Mouse (Mus musculus) right cerebral cortex, adult 18-20 months (tissue): ENCODE results near the gene Zfp110.

Experiments used
- DNase-seq: peaks from one replicate; pipeline ENCODE4 v3.0.0; 2022; ENCODE audit warnings: mixed read lengths

Zfp110 gene

DNA sequence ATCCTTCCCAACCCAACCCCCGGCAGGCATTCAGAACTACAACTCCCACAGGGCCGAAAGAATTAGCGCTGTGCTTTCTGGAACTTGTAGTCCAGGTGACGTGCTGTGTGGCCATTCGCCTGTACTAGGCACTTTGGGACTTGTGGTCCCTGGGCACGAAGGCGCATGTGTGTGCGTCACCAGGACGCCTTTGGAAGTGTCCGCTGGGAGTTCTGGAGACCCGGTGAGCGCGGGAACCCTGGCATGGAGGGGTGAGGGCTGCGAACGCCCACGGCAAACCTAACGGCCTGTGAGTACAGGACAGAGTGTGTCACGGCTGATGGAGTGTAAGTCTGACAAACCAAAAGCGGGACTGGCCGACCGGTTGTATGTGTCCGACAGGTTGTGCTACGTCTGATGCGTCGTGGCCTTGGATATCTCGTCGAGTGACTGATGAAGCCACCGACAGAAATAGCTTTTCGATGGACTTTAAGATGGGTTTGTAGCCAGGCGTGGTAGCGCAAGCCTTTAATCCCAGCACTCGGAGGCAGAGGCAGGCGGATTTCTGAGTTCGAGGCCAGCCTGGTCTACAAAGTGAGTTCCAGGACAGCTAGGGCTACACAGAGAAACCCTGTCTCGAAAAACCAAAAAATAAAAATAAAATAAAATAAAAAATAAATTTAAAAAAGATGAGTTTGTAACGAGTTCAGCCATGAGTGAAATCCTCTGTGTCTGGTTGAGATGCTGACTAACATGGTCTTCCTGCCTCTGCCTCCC, 63.3 kb downstream of the Zfp110 start, which contains the start of gene Zscan22:
Zscan22 (plus strand) TSS at position 161 of the 756 bp plus-strand sequence.
- peak; percentile 97 for DNase-seq
